Comparison of ENCODE assay signal across 16 mouse cellular contexts in genomic region chr6:139325226-139325625, GRCm38 (mm10).
"Had no signal": no experiment of that assay in that cellular context is flagged by ENCODE, and none has a peak within 500 bp of the region (broad histone marks: within the 10 kb centered on the region; RNA-seq: fewer than 3 reads in every experiment).

No protein-coding gene starts in this region.

- H3K9ac ChIP-seq: neural tube, embryonic 12.5 days; neural tube, embryonic 13.5 days; neural tube, embryonic 15.5 days; stomach, embryonic 15.5 days had no signal

- H3K36me3 ChIP-seq: neural tube, embryonic 12.5 days; neural tube, embryonic 13.5 days; neural tube, embryonic 15.5 days; stomach, embryonic 15.5 days had no signal

- H3K4me3 ChIP-seq: neural tube, embryonic 12.5 days; neural tube, embryonic 13.5 days; neural tube, embryonic 15.5 days; stomach, embryonic 15.5 days had no signal

- H3K4me2 ChIP-seq: neural tube, embryonic 12.5 days; neural tube, embryonic 13.5 days; neural tube, embryonic 15.5 days; stomach, embryonic 15.5 days had no signal

- H3K9me3 ChIP-seq: neural tube, embryonic 12.5 days; neural tube, embryonic 13.5 days; neural tube, embryonic 15.5 days; stomach, embryonic 15.5 days had no signal

- H3K4me1 ChIP-seq: neural tube, embryonic 12.5 days; neural tube, embryonic 13.5 days; neural tube, embryonic 15.5 days; stomach, embryonic 15.5 days had no signal

- H3K27me3 ChIP-seq: neural tube, embryonic 12.5 days; neural tube, embryonic 13.5 days; neural tube, embryonic 15.5 days; stomach, embryonic 15.5 days had no signal

- DNase-seq: retina, postnatal 1 day; right cerebral cortex, postnatal 14 days; right cerebral cortex, postnatal 25 days; right cerebral cortex, postnatal 4 days; spleen, adult 18-20 months; thymus, adult 18-20 months; thymus, adult 2 months; thymus, postnatal 14 days; thymus, postnatal 25 days; thymus, postnatal 36 days; thymus, postnatal 4 days had no signal

- H3K27ac ChIP-seq: neural tube, embryonic 12.5 days; neural tube, embryonic 13.5 days; neural tube, embryonic 15.5 days; stomach, embryonic 15.5 days; stomach, postnatal 0 days had no signal
